Mouse (Mus musculus) heart, embryonic 12.5 days (tissue): Measurements from ENCODE around the gene Cavin4. TPM values are rescaled to one million over a fixed set of nuclear protein-coding genes. Genes with fewer than 3 reads are reported as not detected.

Source experiments
- ATAC-seq: fragments of 200-750 bp; cut with Nextera tagmentation; 2 replicates; pipeline ENCODE4 v1.8.0; 2017; ENCODE audit warnings: moderate TSS enrichment, moderate library complexity; ENCODE audit not compliant: insufficient number of reproducible peaks, low FRiP score
- H3K27ac ChIP-seq: fragments of 300-500 bp; sonication (generic); 2 replicates; pipeline ENCODE4 v1.5.1; 2016; ENCODE audit warnings: mild to moderate bottlenecking, moderate library complexity; ENCODE audit not compliant: poor library complexity, severe bottlenecking
- H3K27me3 ChIP-seq: fragments of 300-500 bp; sonication (generic); replicated peaks from 2 replicates; pipeline ENCODE4 v1.6.1; 2016; ENCODE audit warnings: mild to moderate bottlenecking, moderate library complexity
- H3K36me3 ChIP-seq: fragments of 300-500 bp; sonication (generic); 2 replicates; pipeline ENCODE4 v1.6.1; 2016; ENCODE audit warnings: mild to moderate bottlenecking, moderate library complexity
- H3K4me1 ChIP-seq: fragments of 300-500 bp; sonication (generic); replicated peaks from 2 replicates; pipeline ENCODE4 v1.6.1; 2016; ENCODE audit warnings: mild to moderate bottlenecking
- H3K4me2 ChIP-seq: fragments of 300-500 bp; sonication (generic); 2 replicates; pipeline ENCODE4 v1.6.1; 2016; ENCODE audit warnings: mild to moderate bottlenecking, moderate library complexity
- H3K4me3 ChIP-seq: fragments of 300-500 bp; sonication (generic); 2 replicates; pipeline ENCODE4 v1.5.1; 2016; ENCODE audit warnings: mild to moderate bottlenecking
- H3K9ac ChIP-seq: fragments of 300-500 bp; sonication (generic); 2 replicates; pipeline ENCODE4 v1.6.1; 2016; ENCODE audit warnings: mild to moderate bottlenecking, moderate library complexity
- H3K9me3 ChIP-seq: fragments of 300-500 bp; sonication (generic); replicated peaks from 2 replicates; pipeline ENCODE4 v1.6.1; 2016; ENCODE audit warnings: mild to moderate bottlenecking, moderate library complexity
- WGBS: fragments of 180-500 bp; shearing (Covaris S2); methylation state at CpG from one replicate; pipeline ENCODE4 v1.1.7; 2016; 5-methylcytosine and 5-hydroxymethylcytosine counted together
- polyA plus RNA-seq: library from polyadenylated mRNA; unstranded; fragments of >200 nt; fragmentation: Nextera tagmentation; extraction: Ambion mirVana; gene quantifications from 2 replicates; pipeline ENCODE4 v1.2.1, GENCODE M21; 2016

Cavin4 gene
- polyA plus RNA-seq, 1 experiment from 2014 or later: 1.7 TPM

GRCm38 (mm10) chr4:48638132-48638531 lies 25.2 kb upstream of the Cavin4 start:
- WGBS: 58% methylated on average over 10 of the region's 10 CpGs
- H3K36me3 ChIP-seq: peaks cover 51% of the 10 kb centered on the region
- no peaks in the 10 kb centered on the region for H3K9me3 ChIP-seq
- H3K4me1 ChIP-seq: peaks cover 14% of the 10 kb centered on the region
- H3K27me3 ChIP-seq: no peaks in the 10 kb centered on the region
- no peak overlapping the region for H3K4me3 ChIP-seq
- H3K27ac ChIP-seq: no peak overlapping the region
- no peak for ATAC-seq
- H3K9ac ChIP-seq: no peak overlapping the region
- no peak overlapping the region for H3K4me2 ChIP-seq

GRCm38 (mm10) chr4:48639503-48639902 lies 23.8 kb upstream of the Cavin4 start:
- Histone ChIP-seq H3K36me3 (peaks cover 45% of the 10 kb centered on the region), H3K27ac (no peak overlapping the region), H3K9ac (no peak overlapping the region), H3K4me1 (peaks cover 14% of the 10 kb centered on the region), H3K4me3 (no peak overlapping the region), H3K4me2 (no peak overlapping the region), H3K9me3 (no peaks in the 10 kb centered on the region), H3K27me3 (no peaks in the 10 kb centered on the region)
- no peak for ATAC-seq
- 93% methylated on average over 17 of the region's 17 CpGs for WGBS

DNA sequence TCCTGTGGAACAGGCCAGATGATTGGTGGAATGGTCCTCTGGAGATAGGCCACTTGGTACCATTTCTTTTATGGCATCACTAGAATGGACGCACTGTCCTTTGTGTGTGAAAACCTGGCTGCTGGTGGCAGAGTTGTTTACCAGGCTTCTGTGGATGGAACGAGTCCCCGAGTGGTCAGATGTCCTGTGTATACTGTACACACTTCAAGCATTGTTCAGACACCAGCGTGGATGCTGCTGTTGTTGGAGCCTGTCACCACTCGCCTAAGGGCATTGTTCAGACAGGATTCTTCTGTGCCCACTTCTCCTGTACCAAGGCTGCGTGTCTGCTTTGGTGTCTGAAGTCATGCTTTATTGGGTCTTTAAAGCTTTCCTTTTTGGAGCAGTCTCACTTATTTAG lies 19.5 kb upstream of the Cavin4 start:
- no peak overlapping the region for H3K4me3 ChIP-seq
- H3K9ac ChIP-seq: no peak overlapping the region
- 87% methylated on average over 6 of the region's 6 CpGs for WGBS
- no peak overlapping the region for H3K27ac ChIP-seq
- H3K4me1 ChIP-seq: no peaks in the 10 kb centered on the region; the same call in 1 of the 2 replicates
- ATAC-seq: no peak
- 0 out of 2 replicates have a peak, but pooled peaks cover 2% of the 10 kb centered on the region for H3K9me3 ChIP-seq
- H3K4me2 ChIP-seq: no peak overlapping the region
- peaks cover 62% of the 10 kb centered on the region for H3K36me3 ChIP-seq
- no peaks in the 10 kb centered on the region for H3K27me3 ChIP-seq

DNA sequence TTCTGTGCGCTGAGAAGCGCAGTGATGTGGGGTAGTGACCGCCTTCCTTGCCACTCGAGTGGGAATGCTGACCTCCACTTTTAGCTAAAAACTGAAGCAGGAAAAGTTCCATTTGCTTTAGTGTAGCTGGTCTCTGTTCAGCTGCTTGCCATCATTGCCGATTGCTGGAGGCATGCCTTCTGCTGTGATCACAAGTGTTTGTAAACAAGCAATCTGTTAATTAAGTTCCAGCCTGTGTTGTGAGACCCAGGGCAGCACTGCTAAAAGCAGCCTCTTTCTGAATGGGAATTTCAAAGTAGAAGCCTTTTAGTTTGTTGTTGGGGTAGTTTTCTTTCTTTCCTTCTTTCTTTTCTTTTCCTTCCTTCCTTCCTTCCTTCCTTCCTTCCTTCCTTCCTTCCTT lies 17.2 kb upstream of the Cavin4 start:
- no peak overlapping the region for H3K4me2 ChIP-seq
- peaks cover 64% of the 10 kb centered on the region for H3K36me3 ChIP-seq

DNA sequence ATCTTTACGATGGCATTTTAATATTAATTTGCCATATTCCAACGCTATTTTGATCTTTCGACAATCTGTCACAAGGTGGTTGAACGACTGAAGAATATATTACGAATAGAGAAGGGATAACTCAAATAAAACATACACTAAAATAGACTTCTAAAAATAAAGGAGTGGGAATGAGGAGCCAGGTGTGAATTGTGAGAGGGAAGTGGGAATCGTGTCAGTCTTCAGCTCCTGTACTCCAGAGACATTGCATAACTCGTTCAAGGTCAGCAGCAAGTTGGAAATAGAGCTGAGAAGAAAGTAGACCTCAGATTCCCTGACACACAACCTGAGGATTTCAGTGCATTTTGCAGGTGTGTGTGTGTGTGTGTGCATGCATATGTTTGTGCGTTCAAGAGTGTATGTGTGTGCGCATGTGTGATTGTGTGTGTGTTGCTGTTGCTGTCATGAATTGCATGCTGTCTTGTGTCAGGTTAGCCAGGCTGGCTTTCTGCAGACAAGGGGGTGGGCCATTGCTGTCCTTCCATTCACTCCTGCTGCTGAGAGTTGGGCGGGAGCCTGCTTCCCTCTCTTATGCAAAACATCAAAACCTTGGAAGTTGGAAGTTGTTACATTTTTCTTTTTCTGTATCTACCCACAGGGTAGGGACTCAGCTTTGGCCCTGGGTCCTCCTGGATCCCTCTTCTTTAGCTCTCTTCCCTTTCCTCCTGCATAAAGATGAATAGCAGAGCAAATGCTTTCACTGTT lies 12.5 kb upstream of the Cavin4 start:
- Histone ChIP-seq H3K9me3 (0 out of 2 replicates have a peak, but pooled peaks cover 2% of the 10 kb centered on the region), H3K4me2 (no peak overlapping the region), H3K36me3 (peaks cover 65% of the 10 kb centered on the region), H3K4me3 (no peak overlapping the region), H3K27me3 (no peaks in the 10 kb centered on the region), H3K4me1 (no peaks in the 10 kb centered on the region), H3K9ac (no peak overlapping the region), H3K27ac (no peak overlapping the region)
- no peak for ATAC-seq
- 84% methylated on average over 10 of the region's 10 CpGs for WGBS

More for the DNA sequence above, 17.2 kb upstream of the Cavin4 start:
- Histone ChIP-seq H3K9ac (no peak overlapping the region), H3K27me3 (no peaks in the 10 kb centered on the region), H3K9me3 (0 out of 2 replicates have a peak, but pooled peaks cover 2% of the 10 kb centered on the region), H3K4me1 (no peaks in the 10 kb centered on the region), H3K4me3 (no peak overlapping the region), H3K27ac (no peak overlapping the region)
- no peak for ATAC-seq
- WGBS: 96% methylated on average over 5 of the region's 5 CpGs

- H3K4me2 ChIP-seq: no peak overlapping the region
- no peak overlapping the region for H3K4me3 ChIP-seq
- H3K27me3 ChIP-seq: no peaks in the 10 kb centered on the region
- H3K4me1 ChIP-seq: no peaks in the 10 kb centered on the region
- H3K9me3 ChIP-seq: no peaks in the 10 kb centered on the region
- ATAC-seq: no peak
- 87% methylated on average over 4 of the region's 4 CpGs for WGBS
- H3K9ac ChIP-seq: no peak overlapping the region
- no peak overlapping the region for H3K27ac ChIP-seq
- H3K36me3 ChIP-seq: peaks cover 68% of the 10 kb centered on the region
Measured at GRCm38 (mm10) chr4:48654118-48654517, 9.2 kb upstream of the Cavin4 start.

DNA sequence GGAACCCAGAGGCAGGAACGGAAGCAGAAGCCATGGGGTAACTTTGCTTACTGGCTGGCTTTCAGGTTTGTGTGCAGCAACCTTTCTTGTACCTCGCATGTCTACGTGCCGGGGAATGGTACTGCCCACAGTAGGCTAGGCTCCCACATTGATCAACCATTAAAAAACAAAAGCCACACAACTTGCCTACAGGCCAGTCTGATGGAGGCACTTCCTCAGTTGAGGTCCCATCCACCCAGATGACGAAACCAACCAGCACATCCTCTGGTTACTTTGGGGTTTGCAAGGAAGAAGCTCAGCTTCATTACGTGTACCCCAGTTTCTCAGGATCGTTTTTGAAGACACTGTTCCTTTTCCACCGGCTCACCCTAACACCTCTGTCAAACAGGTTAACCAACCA lies 6.8 kb upstream of the Cavin4 start:
- Histone ChIP-seq H3K4me3 (no peak overlapping the region), H3K36me3 (peaks cover 65% of the 10 kb centered on the region), H3K4me2 (no peak overlapping the region), H3K27me3 (no peaks in the 10 kb centered on the region), H3K9me3 (no peaks in the 10 kb centered on the region), H3K4me1 (no peaks in the 10 kb centered on the region), H3K27ac (no peak overlapping the region), H3K9ac (no peak overlapping the region)
- no peak for ATAC-seq
- 92% methylated on average over 8 of the region's 8 CpGs for WGBS

GRCm38 (mm10) chr4:48660144-48660543 lies 3.2 kb upstream of the Cavin4 start:
- Histone ChIP-seq H3K27me3 (no peaks in the 10 kb centered on the region), H3K9me3 (no peaks in the 10 kb centered on the region), H3K36me3 (peaks cover 52% of the 10 kb centered on the region), H3K4me3 (no peak overlapping the region), H3K4me2 (no peak overlapping the region), H3K9ac (no peak overlapping the region), H3K4me1 (no peaks in the 10 kb centered on the region), H3K27ac (no peak overlapping the region)
- WGBS: 86% methylated on average over 4 of the region's 4 CpGs
- ATAC-seq: no peak

- no peak overlapping the region for H3K9ac ChIP-seq
- H3K4me1 ChIP-seq: 0 out of 2 replicates have a peak, but pooled peaks cover 3% of the 10 kb centered on the region
- H3K4me2 ChIP-seq: no peak overlapping the region
- no peak overlapping the region for H3K27ac ChIP-seq
- no peak overlapping the region for H3K4me3 ChIP-seq
- no peak for ATAC-seq
- H3K27me3 ChIP-seq: no peaks in the 10 kb centered on the region
- 89% methylated on average over 7 of the region's 7 CpGs for WGBS
- no peaks in the 10 kb centered on the region for H3K9me3 ChIP-seq
- peaks cover 52% of the 10 kb centered on the region for H3K36me3 ChIP-seq
Measured at GRCm38 (mm10) chr4:48660619-48661575, 2.4 kb upstream of the Cavin4 start.

- H3K9me3 ChIP-seq: no peaks in the 10 kb centered on the region
- H3K4me1 ChIP-seq: peaks cover 11% of the 10 kb centered on the region
- no peak for ATAC-seq
- H3K27me3 ChIP-seq: no peaks in the 10 kb centered on the region
- 89% methylated on average over 6 of the region's 6 CpGs for WGBS
- H3K4me3 ChIP-seq: no peak overlapping the region
- no peak overlapping the region for H3K27ac ChIP-seq
- peaks cover 32% of the 10 kb centered on the region for H3K36me3 ChIP-seq
- H3K4me2 ChIP-seq: no peak overlapping the region
- H3K9ac ChIP-seq: no peak overlapping the region
Measured at GRCm38 (mm10) chr4:48664021-48664420, 707 bp downstream of the Cavin4 start.

- WGBS: 84% methylated on average over 6 of the region's 6 CpGs
- Histone ChIP-seq H3K27ac (no peak overlapping the region), H3K9ac (no peak overlapping the region), H3K4me1 (peaks cover 11% of the 10 kb centered on the region), H3K9me3 (no peaks in the 10 kb centered on the region), H3K27me3 (no peaks in the 10 kb centered on the region), H3K4me3 (no peak overlapping the region), H3K4me2 (no peak overlapping the region), H3K36me3 (peaks cover 23% of the 10 kb centered on the region)
- ATAC-seq: no peak
Measured at GRCm38 (mm10) chr4:48667279-48667678, 4.0 kb downstream of the Cavin4 start.
